Mouse (Mus musculus) kidney, embryonic 14.5 days (tissue): ENCODE results near the gene Plxnd1. TPM values are rescaled to one million over a fixed set of nuclear protein-coding genes. Genes with fewer than 3 reads are reported as not detected.

Source experiments
- ATAC-seq: fragments of 200-750 bp; cut with Nextera tagmentation; 2 replicates; pipeline ENCODE4 v1.8.0; 2017; ENCODE audit warnings: moderate number of reproducible peaks, mild to moderate bottlenecking, moderate TSS enrichment, moderate library complexity; ENCODE audit not compliant: low FRiP score, low TSS enrichment
- H3K27ac ChIP-seq: fragments of 300-500 bp; sonication (generic); 2 replicates; pipeline ENCODE4 v1.5.1; 2014; ENCODE audit warnings: low read depth, mild to moderate bottlenecking, low read length, moderate library complexity, mixed read lengths
- H3K27me3 ChIP-seq: fragments of 300-500 bp; sonication (generic); 2 replicates; pipeline ENCODE4 v1.6.1; 2014; ENCODE audit warnings: mild to moderate bottlenecking, low read length; ENCODE audit not compliant: control insufficient read depth, insufficient read depth
- H3K36me3 ChIP-seq: fragments of 300-500 bp; sonication (generic); 2 replicates; pipeline ENCODE4 v1.6.1; 2014; ENCODE audit warnings: low read length, mixed read lengths; ENCODE audit not compliant: control insufficient read depth, insufficient read depth
- H3K4me1 ChIP-seq: fragments of 300-500 bp; sonication (generic); 2 replicates; pipeline ENCODE4 v1.6.1; 2014; ENCODE audit warnings: low read length, mixed read lengths; ENCODE audit not compliant: control insufficient read depth, insufficient read depth
- H3K4me2 ChIP-seq: fragments of 300-500 bp; sonication (generic); replicated peaks from 2 replicates; pipeline ENCODE4 v1.6.1; 2014; ENCODE audit warnings: low read depth, mild to moderate bottlenecking, low read length
- H3K4me3 ChIP-seq: fragments of 300-500 bp; sonication (generic); 2 replicates; pipeline ENCODE4 v1.5.1; 2014; ENCODE audit warnings: mild to moderate bottlenecking, low read length
- H3K9ac ChIP-seq: fragments of 300-500 bp; sonication (generic); 2 replicates; pipeline ENCODE4 v1.6.1; 2014; ENCODE audit warnings: low read depth, mild to moderate bottlenecking, low read length, moderate library complexity
- H3K9me3 ChIP-seq: fragments of 300-500 bp; sonication (generic); 2 replicates; pipeline ENCODE4 v1.6.1; 2016; ENCODE audit warnings: low read length; ENCODE audit not compliant: control insufficient read depth
- WGBS: fragments of 180-500 bp; shearing (Covaris S2); extraction: QIAGEN DNeasy Blood & Tissue Kit; methylation state at CpG from one replicate; pipeline ENCODE4 v1.1.7; 2014; 5-methylcytosine and 5-hydroxymethylcytosine counted together
- polyA plus RNA-seq: library from polyadenylated mRNA; unstranded; fragments of >200 nt; fragmentation: Nextera tagmentation; extraction: Ambion mirVana; gene quantifications from 2 replicates; pipeline ENCODE4 v1.2.1, GENCODE M21; 2014

The Plxnd1 gene
- polyA plus RNA-seq, 1 experiment from 2014 or later = 62.7 TPM

DNA sequence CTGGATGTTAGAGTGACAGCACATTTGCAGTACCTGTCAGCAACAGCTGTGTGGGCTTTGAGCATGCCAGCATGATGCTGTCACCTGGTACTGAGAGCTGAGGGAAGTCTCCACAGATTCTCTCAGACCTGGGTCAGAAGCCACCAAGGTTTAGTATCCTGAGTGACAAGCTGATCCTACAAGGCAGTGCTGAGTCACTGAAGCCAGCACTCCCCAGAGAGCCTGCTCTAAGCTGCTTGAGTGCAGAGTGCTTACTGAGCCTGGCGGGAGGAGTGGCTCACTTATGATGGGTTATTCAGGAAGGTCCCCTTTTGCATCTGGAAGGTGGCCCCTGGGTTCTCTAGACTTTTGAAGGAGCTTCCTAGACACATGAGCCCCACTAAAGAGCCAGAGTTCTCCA, 88.3 kb downstream of the Plxnd1 start:
- no peak for ATAC-seq
- WGBS = 78% methylated on average over 1 of the region's 1 CpGs
- Histone ChIP-seq H3K27me3 (no peaks in the 10 kb centered on the region), H3K9me3 (no peaks in the 10 kb centered on the region), H3K27ac (no peak overlapping the region), H3K4me1 (peaks cover 14% of the 10 kb centered on the region; the same call in 1 of the 2 replicates), H3K36me3 (peaks cover 13% of the 10 kb centered on the region; the same call in 1 of the 2 replicates), H3K9ac (no peak overlapping the region), H3K4me2 (no peak overlapping the region), H3K4me3 (no peak overlapping the region)

DNA sequence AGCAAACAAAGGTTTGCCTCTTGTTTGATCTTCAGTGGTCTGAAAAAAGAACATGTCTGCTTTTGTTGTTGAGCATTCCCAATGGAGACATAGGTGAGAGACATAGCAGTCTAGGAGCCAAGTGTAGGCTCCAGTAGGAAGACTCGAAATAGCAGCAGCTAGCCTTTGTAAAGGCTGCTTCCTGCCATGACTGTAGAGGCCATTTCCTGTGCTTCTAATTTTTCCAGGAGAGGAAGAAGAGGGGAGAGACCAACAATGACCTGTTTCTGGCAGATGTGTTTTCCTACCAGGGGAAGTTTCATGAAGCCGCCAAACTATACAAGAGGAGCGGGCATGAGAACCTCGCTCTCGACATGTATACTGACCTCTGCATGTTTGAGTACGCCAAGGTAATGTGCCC, 89.2 kb downstream of the Plxnd1 start:
- no peak overlapping the region for H3K9ac ChIP-seq
- ATAC-seq = no peak
- no peaks in the 10 kb centered on the region for H3K9me3 ChIP-seq
- no peak overlapping the region for H3K4me3 ChIP-seq
- no peaks in the 10 kb centered on the region for H3K27me3 ChIP-seq
- 88% methylated on average over 6 of the region's 6 CpGs for WGBS
- no peak overlapping the region for H3K4me2 ChIP-seq
- H3K36me3 ChIP-seq = peaks cover 13% of the 10 kb centered on the region; the same call in 1 of the 2 replicates
- peaks cover 14% of the 10 kb centered on the region; the same call in 1 of the 2 replicates for H3K4me1 ChIP-seq
- peak overlapping the region; percentile 55 for H3K27ac ChIP-seq

Other genes with a start within 250 kb of the Plxnd1 start
- gene Tmem40, start 232.6 kb downstream of the Plxnd1 start, polyA plus RNA-seq = 1.4 and 1.8 TPM in 2 replicates
- 24.0 and 36.1 TPM in 2 replicates for gene Cand2, start 220.5 kb downstream of the Plxnd1 start, polyA plus RNA-seq
- 2,535 and 3,306 TPM in 2 replicates for gene Rpl32, start 186.3 kb downstream of the Plxnd1 start, polyA plus RNA-seq
- gene Efcab12, start 156.6 kb downstream of the Plxnd1 start, polyA plus RNA-seq = 1.3 and 2.1 TPM in 2 replicates
- 14.3 and 20.9 TPM in 2 replicates for gene Mbd4, start 141.6 kb downstream of the Plxnd1 start, polyA plus RNA-seq
- gene Ift122, start 141.5 kb downstream of the Plxnd1 start, polyA plus RNA-seq = 19.0 and 33.3 TPM in 2 replicates
- 0.06 TPM in 1 of 2 replicates, not detected in the other for gene Rho, start 63.3 kb downstream of the Plxnd1 start, polyA plus RNA-seq
- gene H1foo, start 50.1 kb downstream of the Plxnd1 start, polyA plus RNA-seq = not detected in 2 replicates
- 14.1 and 17.6 TPM in 2 replicates for gene Tmcc1, start 198.5 kb upstream of the Plxnd1 start, polyA plus RNA-seq
- gene Washc2, start 213.0 kb upstream of the Plxnd1 start, polyA plus RNA-seq = 28.4 and 58.6 TPM in 2 replicates